Mouse (Mus musculus) CH12.LX (cell line): ENCODE results near the gene Tcf25. TPM values are rescaled to one million over a fixed set of nuclear protein-coding genes. Genes with fewer than 3 reads are reported as not detected.

ENCODE experiments used
- DNase-seq: peaks from one replicate; pipeline ENCODE4 v3.0.0-alpha.2; 2013; ENCODE audit errors: extremely low read depth
- H3K27ac ChIP-seq: 2 replicates; pipeline ENCODE4 v1.5.1; 2012; ENCODE audit warnings: low read depth, mild to moderate bottlenecking, control low read depth, moderate library complexity; ENCODE audit not compliant: insufficient read depth
- H3K27me3 ChIP-seq: replicated peaks from 2 replicates; pipeline ENCODE3; 2012; ENCODE audit warnings: inconsistent platforms
- H3K36me3 ChIP-seq, 2 experiments: replicated peaks in 1 of 2; 2 replicates each; pipeline versions ENCODE3 to v1.6.1; 2012; ENCODE audit warnings: inconsistent platforms in 1 of 2, low read length in 1 of 2, mild to moderate bottlenecking in 1 of 2, mixed read lengths in 1 of 2, moderate library complexity in 1 of 2; ENCODE audit not compliant: control insufficient read depth in 1 of 2, insufficient read depth in 1 of 2
- H3K4me1 ChIP-seq, 2 experiments: 2 replicates each; pipeline ENCODE4 v1.6.1; 2012; ENCODE audit warnings: inconsistent platforms in 1 of 2, moderate library complexity in 1 of 2; ENCODE audit not compliant: insufficient read depth in 2 of 2, control insufficient read depth in 1 of 2
- H3K4me2 ChIP-seq: 2 replicates; pipeline ENCODE4 v1.6.1; 2012; ENCODE audit warnings: low read depth, mild to moderate bottlenecking, control low read depth; ENCODE audit not compliant: poor library complexity, insufficient read depth, severe bottlenecking
- H3K4me3 ChIP-seq, 3 experiments: fragments of 150-350 bp in 1 of 3; sonication (generic) in 1 of 3; replicated peaks in 1 of 3; 2 replicates each; pipeline versions ENCODE3 to v1.5.1; 2011 to 2012; ENCODE audit warnings: low read depth in 2 of 3, low read length in 2 of 3, mild to moderate bottlenecking in 2 of 3, moderate library complexity in 2 of 3, control low read depth in 1 of 3, improper control_type of control experiment in 1 of 3, inconsistent platforms in 1 of 3, mixed read lengths in 1 of 3; ENCODE audit not compliant: poor library complexity in 1 of 3
- H3K79me2 ChIP-seq: replicated peaks from 2 replicates; pipeline ENCODE4 v1.6.1; 2012; ENCODE audit warnings: mild to moderate bottlenecking, moderate library complexity; ENCODE audit not compliant: control insufficient read depth, poor library complexity, insufficient read depth, severe bottlenecking; ENCODE audit errors: extremely low read depth
- H3K9ac ChIP-seq: 2 replicates; pipeline ENCODE4 v1.6.1; 2012; ENCODE audit warnings: low read depth, mild to moderate bottlenecking, control low read depth, moderate library complexity; ENCODE audit not compliant: insufficient read depth
- H3K9me3 ChIP-seq: replicated peaks from 2 replicates; pipeline ENCODE3; 2012; ENCODE audit warnings: low read length, inconsistent platforms, mixed read lengths
- BHLHE40 ChIP-seq: IDR thresholded peaks from 2 replicates; pipeline ENCODE4 v1.6.1; 2011; ENCODE audit warnings: mild to moderate bottlenecking, low read depth, low read length, improper control_type of control experiment
- CHD2 ChIP-seq: IDR thresholded peaks from 2 replicates; pipeline ENCODE4 v1.6.1; 2011; ENCODE audit warnings: low read length, improper control_type of control experiment
- CTCF ChIP-seq, 2 experiments: IDR thresholded peaks in 1 of 2; conservative IDR thresholded peaks in 1 of 2; 2 replicates each; pipeline ENCODE4 v1.5.1; 2011 to 2012; ENCODE audit warnings: low read depth in 2 of 2, low read length in 2 of 2, improper control_type of control experiment in 1 of 2, inconsistent platforms in 1 of 2, mild to moderate bottlenecking in 1 of 2, moderate library complexity in 1 of 2
- E2F4 ChIP-seq: IDR thresholded peaks from 2 replicates; pipeline ENCODE4 v1.6.1; 2011; ENCODE audit warnings: low read depth, low read length, improper control_type of control experiment; ENCODE audit not compliant: insufficient replicate concordance
- EP300 ChIP-seq: IDR thresholded peaks from 2 replicates; pipeline ENCODE4 v1.6.1; 2011; ENCODE audit warnings: low read length, improper control_type of control experiment
- ETS1 ChIP-seq: conservative IDR thresholded peaks from 2 replicates; pipeline ENCODE4 v1.6.1; 2012; ENCODE audit warnings: low read depth, mild to moderate bottlenecking, inconsistent platforms, low read length, improper control_type of control experiment, moderate library complexity
- GABPA ChIP-seq: IDR thresholded peaks from 2 replicates; pipeline ENCODE4 v1.6.1; 2012; ENCODE audit warnings: low read depth, low read length, improper control_type of control experiment, inconsistent platforms; ENCODE audit not compliant: insufficient replicate concordance
- HCFC1 ChIP-seq: IDR thresholded peaks from 2 replicates; pipeline ENCODE4 v1.6.1; 2012; ENCODE audit warnings: low read depth, mild to moderate bottlenecking, inconsistent platforms, low read length, improper control_type of control experiment
- JUN ChIP-seq: IDR thresholded peaks from 2 replicates; pipeline ENCODE4 v1.6.1; 2011; ENCODE audit warnings: low read depth, mild to moderate bottlenecking, low read length, improper control_type of control experiment, moderate library complexity; ENCODE audit not compliant: insufficient read depth
- MAFK ChIP-seq: IDR thresholded peaks from 2 replicates; pipeline ENCODE4 v1.6.1; 2011; ENCODE audit warnings: low read length, improper control_type of control experiment; ENCODE audit not compliant: insufficient replicate concordance
- MAX ChIP-seq: IDR thresholded peaks from 2 replicates; pipeline ENCODE4 v1.6.1; 2011; ENCODE audit warnings: low read length, improper control_type of control experiment
- MAZ ChIP-seq: IDR thresholded peaks from 2 replicates; pipeline ENCODE4 v1.6.1; 2012; ENCODE audit warnings: low read depth, mild to moderate bottlenecking, inconsistent platforms, low read length, improper control_type of control experiment, moderate library complexity
- MXI1 ChIP-seq: IDR thresholded peaks from 2 replicates; pipeline ENCODE4 v1.6.1; 2011; ENCODE audit warnings: mild to moderate bottlenecking, low read depth, low read length, improper control_type of control experiment
- MYC ChIP-seq: IDR thresholded peaks from 2 replicates; pipeline ENCODE4 v1.6.1; 2011; ENCODE audit warnings: low read depth, mild to moderate bottlenecking, improper control_type of control experiment, low read length
- PAX5 ChIP-seq: IDR thresholded peaks from 2 replicates; pipeline ENCODE4 v1.6.1; 2012; ENCODE audit warnings: low read length, inconsistent platforms, mixed read lengths
- POLR2A ChIP-seq: IDR thresholded peaks from 2 replicates; pipeline ENCODE4 v1.6.1; 2011; ENCODE audit warnings: low read depth, mild to moderate bottlenecking, improper control_type of control experiment, low read length
- POLR2AphosphoS2 ChIP-seq: IDR thresholded peaks from 2 replicates; pipeline ENCODE4 v1.6.1; 2011; ENCODE audit warnings: low read depth, low read length, improper control_type of control experiment
- RAD21 ChIP-seq: IDR thresholded peaks from 2 replicates; pipeline ENCODE4 v1.6.1; 2011; ENCODE audit warnings: low read depth, mild to moderate bottlenecking, low read length, improper control_type of control experiment, moderate library complexity
- RCOR1 ChIP-seq: conservative IDR thresholded peaks from 2 replicates; pipeline ENCODE4 v1.6.1; 2012; ENCODE audit warnings: low read depth, mild to moderate bottlenecking, inconsistent platforms, low read length, improper control_type of control experiment
- SMC3 ChIP-seq: IDR thresholded peaks from 2 replicates; pipeline ENCODE4 v1.6.1; 2011; ENCODE audit warnings: low read depth, low read length, improper control_type of control experiment
- TBP ChIP-seq: conservative IDR thresholded peaks from 2 replicates; pipeline ENCODE4 v1.6.1; 2011; ENCODE audit warnings: low read depth, low read length, improper control_type of control experiment
- UBTF ChIP-seq: IDR thresholded peaks from 2 replicates; pipeline ENCODE4 v1.6.1; 2012; ENCODE audit warnings: low read depth, mild to moderate bottlenecking, inconsistent platforms, low read length, improper control_type of control experiment, moderate library complexity
- ZC3H11A ChIP-seq: IDR thresholded peaks from 2 replicates; pipeline ENCODE4 v1.6.1; 2012; ENCODE audit warnings: low read depth, mild to moderate bottlenecking, inconsistent platforms, low read length, improper control_type of control experiment
- ZKSCAN1 ChIP-seq: IDR thresholded peaks from 2 replicates; pipeline ENCODE4 v1.6.1; 2012; ENCODE audit warnings: low read depth, inconsistent platforms, low read length, improper control_type of control experiment, borderline replicate concordance
- ZMIZ1 ChIP-seq: IDR thresholded peaks from 2 replicates; pipeline ENCODE4 v1.6.1; 2012; ENCODE audit warnings: low read depth, mild to moderate bottlenecking, inconsistent platforms, low read length, improper control_type of control experiment
- ZNF384 ChIP-seq: IDR thresholded peaks from 2 replicates; pipeline ENCODE4 v1.6.1; 2012; ENCODE audit warnings: low read depth, low read length, improper control_type of control experiment, inconsistent platforms
- dilution Hi-C: fragments of 300-500 bp; cut with MboI; formaldehyde crosslinking; loops from 2 replicates; pipeline ENCODE4 v1.14.3; 2020; ENCODE audit warnings: low sequenced_read_pairs; ENCODE audit not compliant: extremely low pct_unique_long_range_greater_than_20kb, extremely low pct_ligation_motif_present
- in situ Hi-C: fragments of 300-500 bp; cut with MboI; formaldehyde crosslinking; loops from 3 replicates; pipeline ENCODE4 v1.14.3; 2019; ENCODE audit warnings: low sequenced_read_pairs, low pct_ligation_motif_present, low pct_unique_long_range_greater_than_20kb, mixed read lengths
- polyA plus RNA-seq: library from polyadenylated mRNA; unstranded; fragments of >175 nt; gene quantifications from 2 replicates; pipeline ENCODE4 v1.2.1, GENCODE M21; 2012; ENCODE audit warnings: low read depth; ENCODE audit not compliant: insufficient read length
- total RNA-seq, 2 experiments: library from RNA; depleted of rRNA; stranded (reverse); fragments of 300-350 nt in 1 of 2; fragments of >200 nt in 1 of 2; gene quantifications; 2 replicates each; pipeline ENCODE4 v1.2.3; 2012 to 2014

Tcf25 gene
- total and polyA plus RNA-seq, 3 experiments: 168 to 393 (median 207) TPM

- no peak overlapping the region for H3K4me3 ChIP-seq
- peaks cover 41% of the 10 kb centered on the region for H3K27me3 ChIP-seq
- no peaks in the 10 kb centered on the region for H3K79me2 ChIP-seq
- H3K27ac ChIP-seq: no peak overlapping the region
- in situ Hi-C loops (no loop called here), dilution Hi-C loops (no loop called here)
- peak; percentile 62 for DNase-seq
- peak; percentile 25; the same call in 1 of the 2 replicates for TF ChIP-seq EP300
- no peak for TF ChIP-seq GABPA
- TF ChIP-seq TBP: no peak
- TF ChIP-seq E2F4: no peak
- TF ChIP-seq MAZ: no peak
- TF ChIP-seq BHLHE40: peak; percentile 71
- no peak for TF ChIP-seq POLR2A
- TF ChIP-seq CTCF (conservative IDR thresholded peaks at IDR 0.05 in 1 of 2, IDR thresholded peaks at IDR 0.05 in 1 of 2; ENCODE audit: low read depth in 2 of 2, low read length in 2 of 2): no peak
- TF ChIP-seq HCFC1: no peak
- TF ChIP-seq ZMIZ1: no peak
- no peak for TF ChIP-seq ZNF384
- TF ChIP-seq RCOR1: no peak
- TF ChIP-seq ETS1: peak; percentile 35
- no peak for TF ChIP-seq SMC3
- TF ChIP-seq MXI1: no peak
- TF ChIP-seq ZKSCAN1: no peak
- TF ChIP-seq MYC: no peak
- TF ChIP-seq JUN: 0 out of 2 replicates have a peak, but pooled peaks have one; percentile 4
- TF ChIP-seq PAX5: no peak
- TF ChIP-seq ZC3H11A: no peak
- TF ChIP-seq RAD21: no peak
- TF ChIP-seq UBTF: no peak
- no peak for TF ChIP-seq POLR2AphosphoS2
- TF ChIP-seq MAFK: no peak
- TF ChIP-seq MAX: no peak
- no peak for TF ChIP-seq CHD2
- no peaks in the 10 kb centered on the region for H3K9me3 ChIP-seq
- no peaks in the 10 kb centered on the region for H3K36me3 ChIP-seq
- peaks cover 36 to 71% of the 10 kb centered on the region in 2 experiments for H3K4me1 ChIP-seq
- no peak overlapping the region for H3K9ac ChIP-seq
- H3K4me2 ChIP-seq: peak overlapping the region; percentile 95; the same call in 1 of the 2 replicates
Measured at GRCm38 (mm10) chr8:123410049-123410587, 36.6 kb downstream of the Tcf25 start.
